Comparison of ENCODE assay signal across 10 mouse cellular contexts in the genomic region with DNA sequence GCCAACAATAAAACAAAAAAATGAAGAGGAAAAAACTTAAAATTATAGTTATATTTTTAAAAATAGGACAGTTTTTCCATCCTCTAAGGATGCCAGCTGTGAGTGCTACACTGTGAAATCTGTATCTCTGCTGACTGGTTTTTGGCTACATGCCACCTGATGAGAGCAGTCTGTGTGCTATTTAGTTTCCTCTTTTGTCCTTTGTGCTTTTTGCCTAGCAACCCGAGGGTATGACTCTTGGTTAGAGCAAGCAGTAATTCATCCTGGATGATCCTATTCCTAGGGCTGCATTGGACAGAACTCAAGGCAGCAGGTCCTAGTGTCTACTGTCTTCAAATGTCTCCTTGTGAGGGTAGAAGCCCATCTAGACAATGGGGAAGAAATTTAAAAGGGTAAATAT.
DNase-seq lines count a peak whose midpoint lies in the region; ATAC-seq and TF ChIP-seq lines count a peak whose summit lies in the region.
"Had no signal": no experiment of that assay in that cellular context is flagged by ENCODE, and none has a peak within 500 bp of the region (broad histone marks: within the 10 kb centered on the region; RNA-seq: fewer than 3 reads in every experiment).

No protein-coding gene starts in this region.

- H3K9ac ChIP-seq in kidney, postnatal 0 days (ENCODE audit: low read depth, low read length), result no peak overlapping the region
- no peak overlapping the region for H3K9ac ChIP-seq in kidney, embryonic 15.5 days
- H3K9ac ChIP-seq in forebrain, embryonic 13.5 days, result no peak overlapping the region
- H3K9ac ChIP-seq: embryonic facial prominence, embryonic 15.5 days had no signal

- H3K9me3 ChIP-seq in kidney, postnatal 0 days (replicated peaks; ENCODE audit: low read length), result no peaks in the 10 kb centered on the region
- no peaks in the 10 kb centered on the region for H3K9me3 ChIP-seq in kidney, embryonic 15.5 days (replicated peaks)
- no peaks in the 10 kb centered on the region for H3K9me3 ChIP-seq in forebrain, embryonic 13.5 days (replicated peaks)
- H3K9me3 ChIP-seq: embryonic facial prominence, embryonic 15.5 days had no signal

- no peak overlapping the region for H3K4me2 ChIP-seq in kidney, postnatal 0 days (ENCODE audit: low read length)
- H3K4me2 ChIP-seq in kidney, embryonic 15.5 days, result no peak overlapping the region
- no peak overlapping the region for H3K4me2 ChIP-seq in forebrain, embryonic 13.5 days
- H3K4me2 ChIP-seq: embryonic facial prominence, embryonic 15.5 days had no signal

- no peaks in the 10 kb centered on the region for H3K36me3 ChIP-seq in kidney, postnatal 0 days (ENCODE audit: insufficient read depth, low read length)
- H3K36me3 ChIP-seq in kidney, embryonic 15.5 days, result no peaks in the 10 kb centered on the region
- no peaks in the 10 kb centered on the region for H3K36me3 ChIP-seq in forebrain, embryonic 13.5 days (ENCODE audit: poor library complexity, severe bottlenecking)
- H3K36me3 ChIP-seq: embryonic facial prominence, embryonic 15.5 days had no signal

- no peaks in the 10 kb centered on the region for H3K4me1 ChIP-seq in kidney, postnatal 0 days (replicated peaks; ENCODE audit: insufficient read depth, low read length)
- no peaks in the 10 kb centered on the region for H3K4me1 ChIP-seq in kidney, embryonic 15.5 days
- H3K4me1 ChIP-seq in forebrain, embryonic 13.5 days, result 0 out of 2 replicates have a peak, but pooled peaks cover 2% of the 10 kb centered on the region
- H3K4me1 ChIP-seq: embryonic facial prominence, embryonic 15.5 days had no signal

- H3K27ac ChIP-seq in kidney, postnatal 0 days, result no peak overlapping the region
- no peak overlapping the region for H3K27ac ChIP-seq in kidney, embryonic 15.5 days
- H3K27ac ChIP-seq in forebrain, embryonic 13.5 days, result no peak overlapping the region
- H3K27ac ChIP-seq: embryonic facial prominence, embryonic 15.5 days had no signal

- 16% methylated on average over 1 of the region's 1 CpGs for WGBS in kidney, postnatal 0 days
- 21% methylated on average over 1 of the region's 1 CpGs for WGBS in kidney, embryonic 15.5 days
- 3% methylated on average over 1 of the region's 1 CpGs for WGBS in forebrain, embryonic 13.5 days

- no peaks in the 10 kb centered on the region for H3K27me3 ChIP-seq in kidney, postnatal 0 days (ENCODE audit: insufficient read depth, low read length)
- H3K27me3 ChIP-seq in kidney, embryonic 15.5 days, result no peaks in the 10 kb centered on the region
- no peaks in the 10 kb centered on the region for H3K27me3 ChIP-seq in forebrain, embryonic 13.5 days
- H3K27me3 ChIP-seq: embryonic facial prominence, embryonic 15.5 days had no signal

- ATAC-seq in kidney, postnatal 0 days (replicated peaks; ENCODE audit: low FRiP score, low read depth), result no peak
- no peak for ATAC-seq in kidney, embryonic 15.5 days (replicated peaks; ENCODE audit: low FRiP score)
- ATAC-seq in forebrain, embryonic 13.5 days, result peak; percentile 91

- DNase-seq in kidney, postnatal 0 days (ENCODE audit: low spot score), result peak; percentile 10
- DNase-seq in layer of hippocampus, postnatal 14 days (ENCODE audit: low spot score in 2 of 2), result peak; percentile 13 to 66
- peak; percentile 22 to 34 for DNase-seq in right cerebral cortex, adult 2 months (ENCODE audit: low spot score in 2 of 2)
- DNase-seq in heart, adult 11 months, result no peak
- DNase-seq in kidney, adult 8-10 months, result no peak
- DNase-seq in urinary bladder, postnatal 36 days (ENCODE audit: low spot score in 2 of 2), result no peak

- no peak for TF ChIP-seq CTCF in kidney, postnatal 0 days (IDR thresholded peaks at IDR 0.05; ENCODE audit: low read depth)

- no peak overlapping the region for H3K4me3 ChIP-seq in kidney, postnatal 0 days (replicated peaks; ENCODE audit: low read depth, low read length)
- no peak overlapping the region for H3K4me3 ChIP-seq in kidney, embryonic 15.5 days (replicated peaks)
- H3K4me3 ChIP-seq in forebrain, embryonic 13.5 days, result no peak overlapping the region
- H3K4me3 ChIP-seq: embryonic facial prominence, embryonic 15.5 days; myocyte had no signal

Comparison
In these comparisons a context has a peak if more than half of its experiments do, and no peak if none do; other contexts are left out.
1. DNase-seq: peak in kidney, postnatal 0 days (single experiment), layer of hippocampus, postnatal 14 days (2 of 2) and right cerebral cortex, adult 2 months (2 of 2); none in heart, adult 11 months (single experiment), kidney, adult 8-10 months (0 of 2) and urinary bladder, postnatal 36 days (0 of 2).